37 mouse cellular contexts compared by ENCODE assay signal in the genomic region with DNA sequence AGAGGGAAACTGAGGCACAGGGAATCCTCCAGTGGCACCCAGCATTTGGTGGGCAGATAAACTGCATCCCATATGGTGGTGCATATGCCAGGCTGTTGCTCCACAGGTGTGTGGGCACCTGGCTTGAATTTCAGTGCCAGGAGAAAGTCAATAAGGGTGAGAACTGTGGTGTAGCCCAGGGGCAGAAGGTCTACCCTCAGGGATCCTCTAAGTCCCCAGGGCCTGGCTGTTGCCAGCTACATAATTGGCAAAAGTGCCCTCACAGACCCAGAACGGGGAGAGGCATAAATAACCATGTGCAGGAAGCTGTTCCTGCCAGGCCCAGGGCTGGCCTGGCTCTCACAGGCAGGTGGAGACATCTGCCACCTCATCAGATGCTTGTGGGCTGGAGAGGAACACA. TPM values are rescaled to one million over a fixed set of nuclear protein-coding genes. Genes with fewer than 3 reads are reported as not detected.
A peak's percentile ranks its signal among the peaks of the same experiment; 100 is the strongest.
DNase-seq lines count a peak whose midpoint lies in the region; ATAC-seq and TF ChIP-seq lines count a peak whose summit lies in the region.
"Had no signal": no experiment of that assay in that cellular context is flagged by ENCODE, and none has a peak within 500 bp of the region (broad histone marks: within the 10 kb centered on the region; RNA-seq: fewer than 3 reads in every experiment).

A gene (plus strand): TSS at position 282 of the 400 bp plus-strand sequence.

- ATAC-seq in midbrain, postnatal 0 days (ENCODE audit: low FRiP score) = no peak
- ATAC-seq in midbrain, embryonic 11.5 days (ENCODE audit: low FRiP score) = no peak
- no peak for ATAC-seq in granulocyte monocyte progenitor cell, adult 5-6 weeks (replicated peaks; ENCODE audit: poor library complexity, severe bottlenecking)
- ATAC-seq: forebrain, embryonic 13.5 days; intestine, embryonic 16.5 days; liver, embryonic 12.5 days; liver, postnatal 0 days; midbrain, embryonic 13.5 days had no signal

- no peaks in the 10 kb centered on the region for H3K9me3 ChIP-seq in midbrain, postnatal 0 days (ENCODE audit: low read length)
- no peaks in the 10 kb centered on the region for H3K9me3 ChIP-seq in midbrain, embryonic 11.5 days (ENCODE audit: control insufficient read depth, low read length)
- H3K9me3 ChIP-seq: forebrain, embryonic 13.5 days; limb, embryonic 13.5 days; liver, embryonic 12.5 days; midbrain, embryonic 13.5 days had no signal

- no peak within 1 kb of the TSS for H3K27ac ChIP-seq in midbrain, postnatal 0 days (ENCODE audit: low read depth, low read length)
- H3K27ac ChIP-seq in midbrain, embryonic 11.5 days (ENCODE audit: low read depth, low read length) = no peak within 1 kb of the TSS
- H3K27ac ChIP-seq in cerebellum, adult 2 months (ENCODE audit: insufficient read depth, low read length) = no peak within 1 kb of the TSS
- H3K27ac ChIP-seq in kidney, adult 2 months (ENCODE audit: insufficient read depth, low read depth, low read length) = no peak within 1 kb of the TSS
- H3K27ac ChIP-seq: forebrain, embryonic 13.5 days; gastrocnemius, adult 2 months; limb, embryonic 13.5 days; liver, embryonic 12.5 days; midbrain, embryonic 13.5 days had no signal

- DNase-seq in midbrain, postnatal 0 days (ENCODE audit: low spot score) = peak; percentile 12
- no peak for DNase-seq in midbrain, embryonic 11.5 days (ENCODE audit: low spot score, missing footprints)
- peak; percentile 60 to 69 for DNase-seq in cerebellum, adult 2 months
- DNase-seq in cerebellum, postnatal 14 days = peak; percentile 71 to 75
- no peak for DNase-seq in kidney, adult 2 months
- no peak for DNase-seq in liver
- DNase-seq: adrenal gland, postnatal 25 days; gastrocnemius, adult 2 months; gastrocnemius, postnatal 36 days; heart, postnatal 14 days; kidney, postnatal 14 days; layer of hippocampus, adult 9-11 months; liver, postnatal 0 days; lung, postnatal 4 days; thymus, postnatal 4 days had no signal

- H3K4me3 ChIP-seq in midbrain, postnatal 0 days (ENCODE audit: low read depth, low read length) = no peak within 1 kb of the TSS
- H3K4me3 ChIP-seq in midbrain, embryonic 11.5 days (ENCODE audit: low read depth, low read length) = no peak within 1 kb of the TSS
- no peak within 1 kb of the TSS for H3K4me3 ChIP-seq in cerebellum, adult 2 months (replicated peaks; ENCODE audit: insufficient read depth, low read depth, low read length)
- no peak within 1 kb of the TSS for H3K4me3 ChIP-seq in kidney, adult 2 months (ENCODE audit: insufficient read depth, low read depth, low read length)
- H3K4me3 ChIP-seq: forebrain, embryonic 13.5 days; gastrocnemius, adult 2 months; limb, embryonic 13.5 days; liver, embryonic 12.5 days; megakaryocyte, embryonic 14.5 days; midbrain, embryonic 13.5 days had no signal

- H3K9ac ChIP-seq in midbrain, postnatal 0 days (replicated peaks; ENCODE audit: low read length, poor library complexity, severe bottlenecking) = no peak within 1 kb of the TSS
- no peak within 1 kb of the TSS for H3K9ac ChIP-seq in midbrain, embryonic 11.5 days (ENCODE audit: low read length)
- H3K9ac ChIP-seq: forebrain, embryonic 13.5 days; limb, embryonic 13.5 days; liver, embryonic 12.5 days; liver, postnatal 0 days; midbrain, embryonic 13.5 days had no signal

- H3K27me3 ChIP-seq in midbrain, postnatal 0 days (ENCODE audit: insufficient read depth, low read length) = no peaks in the 10 kb centered on the region
- no peaks in the 10 kb centered on the region for H3K27me3 ChIP-seq in midbrain, embryonic 11.5 days (ENCODE audit: control insufficient read depth, insufficient read depth, low read length)
- H3K27me3 ChIP-seq in cerebellum, adult 2 months (ENCODE audit: control insufficient read depth, insufficient read depth, low read length) = no peaks in the 10 kb centered on the region
- H3K27me3 ChIP-seq in kidney, adult 2 months (replicated peaks; ENCODE audit: control insufficient read depth, insufficient read depth, low read length) = no peaks in the 10 kb centered on the region
- H3K27me3 ChIP-seq: forebrain, embryonic 13.5 days; limb, embryonic 13.5 days; liver, embryonic 12.5 days had no signal

- WGBS in midbrain, postnatal 0 days = 43% methylated on average over 1 of the region's 1 CpGs
- 88% methylated on average over 1 of the region's 1 CpGs for WGBS in midbrain, embryonic 11.5 days
- 5% methylated on average over 1 of the region's 1 CpGs for WGBS in cerebellum, adult 2 months
- 21% methylated on average over 1 of the region's 1 CpGs for WGBS in kidney, adult 2 months

- H3K4me2 ChIP-seq in midbrain, postnatal 0 days (ENCODE audit: low read depth, low read length, poor library complexity, severe bottlenecking) = no peak within 1 kb of the TSS
- no peak within 1 kb of the TSS for H3K4me2 ChIP-seq in midbrain, embryonic 11.5 days
- H3K4me2 ChIP-seq: forebrain, embryonic 13.5 days; limb, embryonic 13.5 days; liver, embryonic 12.5 days; midbrain, embryonic 13.5 days had no signal

- no peak for TF ChIP-seq POLR2A in cerebellum, adult 2 months (IDR thresholded peaks at IDR 0.05; ENCODE audit: borderline replicate concordance, insufficient read depth, low read length)
- TF ChIP-seq POLR2A in kidney, adult 2 months (IDR thresholded peaks at IDR 0.05; ENCODE audit: low read depth, low read length) = no peak

- no peak for TF ChIP-seq CTCF in midbrain, postnatal 0 days (IDR thresholded peaks at IDR 0.05)
- no peak; the same call in 1 of the 2 replicates for TF ChIP-seq CTCF in cerebellum, adult 2 months (IDR thresholded peaks at IDR 0.05; ENCODE audit: borderline replicate concordance, insufficient read depth, low read depth, low read length)
- TF ChIP-seq CTCF in kidney, adult 2 months (conservative IDR thresholded peaks at IDR 0.05; ENCODE audit: insufficient read depth, insufficient read length, low read depth, low read length) = no peak

- H3K36me3 ChIP-seq in midbrain, postnatal 0 days (ENCODE audit: insufficient read depth, low read length) = no peaks in the 10 kb centered on the region
- H3K36me3 ChIP-seq in midbrain, embryonic 11.5 days (ENCODE audit: control insufficient read depth, insufficient read depth, low read length) = no peaks in the 10 kb centered on the region
- H3K36me3 ChIP-seq in kidney, adult 2 months (ENCODE audit: control insufficient read depth, insufficient read depth, low read length) = no peaks in the 10 kb centered on the region
- H3K36me3 ChIP-seq: limb, embryonic 13.5 days; liver, embryonic 12.5 days; midbrain, embryonic 13.5 days had no signal

- H3K4me1 ChIP-seq in midbrain, postnatal 0 days (ENCODE audit: insufficient read depth, low read length) = no peaks in the 10 kb centered on the region
- H3K4me1 ChIP-seq in midbrain, embryonic 11.5 days (ENCODE audit: control insufficient read depth, insufficient read depth, low read length) = no peaks in the 10 kb centered on the region
- H3K4me1 ChIP-seq in cerebellum, adult 2 months (ENCODE audit: control insufficient read depth, insufficient read depth, low read length) = peaks cover 16% of the 10 kb centered on the region
- H3K4me1 ChIP-seq in kidney, adult 2 months (ENCODE audit: control insufficient read depth, insufficient read depth, low read length) = peaks cover 8% of the 10 kb centered on the region; the same call in 1 of the 2 replicates
- H3K4me1 ChIP-seq: forebrain, embryonic 13.5 days; limb, embryonic 13.5 days; liver, embryonic 12.5 days; megakaryocyte, embryonic 14.5 days; midbrain, embryonic 13.5 days had no signal

RNA-seq across cellular contexts. Expression of the gene that starts here (rescaled TPM):
- total RNA-seq in midbrain, postnatal 0 days (2014; rRNA removed) = not detected in 2 replicates
- 0.05 TPM in 1 of 2 replicates, not detected in the other for polyA plus RNA-seq in midbrain, postnatal 0 days (2015; fragmentation: Nextera tagmentation; extraction: Ambion mirVana)
- not detected in 2 replicates for polyA plus RNA-seq in midbrain, embryonic 11.5 days (2014; fragmentation: Nextera tagmentation; extraction: Ambion mirVana)
- 0.10 TPM in 2 replicates for polyA plus RNA-seq in cerebellum, adult 2 months (2012; rRNA removed)
- 0.05 TPM in 1 of 2 replicates, not detected in the other for polyA plus RNA-seq in kidney, adult 2 months (2012; rRNA removed)
- total RNA-seq in granulocyte monocyte progenitor cell, adult 5-6 weeks (2014; fragmentation: Nextera tagmentation) = not detected in 2 replicates
- total RNA-seq in granulocyte monocyte progenitor cell, adult 5-6 weeks (2017) = not detected in 2 replicates
- total RNA-seq: adrenal gland, adult 18-20 months; adrenal gland, postnatal 25 days; gastrocnemius, adult 2 months; gastrocnemius, postnatal 36 days; heart, adult 8-10 months; heart, postnatal 14 days; left cerebral cortex, adult 18-20 months; left cerebral cortex, postnatal 25 days; monocyte, adult 5-6 weeks had no signal
- polyA plus RNA-seq: brain, embryonic 14.5 days; embryonic facial prominence, embryonic 11.5 days; forebrain, embryonic 13.5 days; heart, embryonic 14.5 days; hindbrain, embryonic 11.5 days; intestine, embryonic 16.5 days; kidney, embryonic 14.5 days; limb, embryonic 13.5 days; liver, embryonic 12.5 days; liver, postnatal 0 days; lung, embryonic 16.5 days; midbrain, embryonic 13.5 days; neural tube, embryonic 14.5 days; small intestine, adult 2 months; stomach, embryonic 14.5 days; testis, adult 2 months had no signal

Comparison
In these comparisons a context has a peak if more than half of its experiments do, and no peak if none do; other contexts are left out.
1. Peak in DNase-seq in midbrain, postnatal 0 days; RNA of the gene not detected or under 1 TPM.
2. Peak in DNase-seq in cerebellum, adult 2 months; RNA of the gene not detected or under 1 TPM.
3. DNase-seq: peak in cerebellum, postnatal 14 days (2 of 2); none in midbrain, embryonic 11.5 days (single experiment), kidney, adult 2 months (single experiment) and liver (single experiment).